Mouse (Mus musculus) testis, adult 2 months (tissue): Measurements from ENCODE around the gene Kif16b. TPM values are rescaled to one million over a fixed set of nuclear protein-coding genes. Genes with fewer than 3 reads are reported as not detected.

Source experiments
- H3K27ac ChIP-seq: fragments of 200-500 bp; 2 replicates; pipeline ENCODE4 v1.5.1; 2012; ENCODE audit warnings: low read depth, low read length; ENCODE audit not compliant: control insufficient read depth, insufficient read depth
- H3K27me3 ChIP-seq: fragments of 200-500 bp; 2 replicates; pipeline ENCODE4 v1.6.1; 2012; ENCODE audit warnings: mild to moderate bottlenecking, low read length, moderate library complexity; ENCODE audit not compliant: control insufficient read depth, insufficient read depth
- H3K36me3 ChIP-seq: fragments of 200-500 bp; 2 replicates; pipeline ENCODE4 v1.6.1; 2012; ENCODE audit warnings: mild to moderate bottlenecking, low read length; ENCODE audit not compliant: control insufficient read depth, insufficient read depth
- H3K4me1 ChIP-seq: fragments of 200-500 bp; 2 replicates; pipeline ENCODE4 v1.6.1; 2012; ENCODE audit warnings: low read length; ENCODE audit not compliant: control insufficient read depth, insufficient read depth
- H3K4me3 ChIP-seq: fragments of 200-500 bp; 2 replicates; pipeline ENCODE4 v1.5.1; 2012; ENCODE audit warnings: low read depth, mild to moderate bottlenecking, low read length, moderate library complexity, mixed read lengths; ENCODE audit not compliant: control insufficient read depth
- CTCF ChIP-seq: fragments of 200-500 bp; IDR thresholded peaks from 2 replicates; pipeline ENCODE4 v1.5.1; 2012; ENCODE audit warnings: low read depth, mild to moderate bottlenecking, inconsistent platforms, low read length, moderate library complexity; ENCODE audit not compliant: control insufficient read depth, insufficient read depth, insufficient replicate concordance
- POLR2A ChIP-seq: fragments of 200-500 bp; IDR thresholded peaks from 2 replicates; pipeline ENCODE4 v1.6.1; 2012; ENCODE audit warnings: low read depth, mild to moderate bottlenecking, inconsistent platforms, low read length, moderate library complexity; ENCODE audit not compliant: control insufficient read depth
- polyA plus RNA-seq: library from polyadenylated mRNA; depleted of rRNA; stranded (reverse); fragments of >200 nt; gene quantifications from 2 replicates; pipeline ENCODE4 v1.2.3, GENCODE M21; 2012

Gene Kif16b
- polyA plus RNA-seq, 1 experiment: 11.9 TPM

DNA sequence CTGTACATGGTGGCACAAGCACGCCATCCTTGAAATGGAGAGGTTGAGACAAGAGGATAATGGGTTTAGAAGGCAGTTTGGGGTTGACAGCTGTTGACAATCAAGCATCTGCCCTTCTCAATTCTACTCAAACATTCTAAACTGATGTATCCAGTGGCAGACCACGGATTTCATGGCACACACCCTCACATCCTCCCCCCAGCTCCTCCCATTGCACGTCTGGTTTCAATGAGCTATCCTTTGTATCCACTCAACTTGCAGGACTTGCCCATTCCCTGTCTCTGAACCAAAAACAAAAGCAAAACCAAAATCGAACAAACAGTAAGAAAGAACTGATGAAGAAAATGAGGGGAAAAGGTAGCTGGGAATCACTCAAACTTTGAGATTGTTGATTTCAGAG is 183.7 kb downstream of the Kif16b start:
- Histone ChIP-seq H3K4me3 (no peak overlapping the region), H3K27me3 (no peaks in the 10 kb centered on the region), H3K27ac (no peak overlapping the region), H3K4me1 (no peaks in the 10 kb centered on the region), H3K36me3 (no peaks in the 10 kb centered on the region)
- TF ChIP-seq POLR2A: no peak
- TF ChIP-seq CTCF: no peak

DNA sequence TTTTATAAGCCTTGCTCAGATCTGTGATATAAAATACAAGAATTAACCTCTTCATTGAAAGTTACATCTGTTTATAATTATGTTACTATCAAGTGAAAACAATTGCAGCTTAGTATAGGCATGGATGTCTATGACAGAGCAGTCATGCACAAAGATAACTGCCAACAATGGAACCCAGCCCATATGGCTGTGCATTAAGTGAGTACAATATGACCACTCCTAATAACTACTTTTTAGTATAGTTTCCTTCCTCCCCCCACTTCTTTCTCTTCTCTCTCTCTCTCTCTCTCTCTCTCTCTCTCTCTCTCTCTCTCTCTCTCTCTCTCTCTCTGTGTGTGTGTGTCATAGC is 185.4 kb downstream of the Kif16b start:
- H3K4me3 ChIP-seq: no peak overlapping the region
- TF ChIP-seq CTCF (no peak), POLR2A (no peak)
- no peaks in the 10 kb centered on the region for H3K36me3 ChIP-seq
- H3K27ac ChIP-seq: no peak overlapping the region
- no peaks in the 10 kb centered on the region for H3K27me3 ChIP-seq
- no peaks in the 10 kb centered on the region for H3K4me1 ChIP-seq

DNA sequence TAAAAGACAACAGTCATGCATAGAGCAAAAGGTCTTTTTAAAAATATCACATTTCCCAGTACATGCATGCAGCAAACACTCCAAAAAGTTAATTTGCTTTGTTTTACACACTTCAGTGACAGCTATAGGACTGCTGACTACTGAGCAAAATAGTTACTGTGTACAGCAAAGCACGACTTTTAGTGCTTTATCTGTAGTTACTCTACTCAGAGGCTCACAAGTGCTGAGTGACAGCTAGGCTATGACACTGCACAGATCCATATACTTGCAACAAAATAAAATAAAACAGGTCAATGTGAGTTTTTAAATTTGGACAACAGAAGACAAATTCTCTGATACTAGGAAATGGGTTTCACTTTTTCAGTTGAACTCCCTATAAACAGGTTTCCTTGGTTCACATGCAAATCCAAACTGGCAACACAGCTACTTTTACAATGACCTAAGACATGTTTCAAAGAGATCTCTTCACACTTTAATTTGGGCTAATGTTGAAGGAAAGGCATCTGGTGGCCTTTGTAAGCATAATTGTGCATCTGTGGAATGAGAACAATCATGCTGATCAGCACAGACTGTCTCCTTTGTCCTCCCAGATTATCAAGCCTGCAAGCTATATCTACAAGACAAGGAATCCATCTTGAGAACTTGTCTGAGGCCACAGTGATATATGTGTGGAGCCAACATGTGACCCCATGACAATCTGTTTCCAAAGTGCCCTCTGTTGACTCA is 186.0 kb downstream of the Kif16b start:
- H3K27ac ChIP-seq: no peak overlapping the region
- H3K27me3 ChIP-seq: no peaks in the 10 kb centered on the region
- TF ChIP-seq POLR2A (no peak), CTCF (no peak)
- H3K36me3 ChIP-seq: no peaks in the 10 kb centered on the region
- no peak overlapping the region for H3K4me3 ChIP-seq
- no peaks in the 10 kb centered on the region for H3K4me1 ChIP-seq

DNA sequence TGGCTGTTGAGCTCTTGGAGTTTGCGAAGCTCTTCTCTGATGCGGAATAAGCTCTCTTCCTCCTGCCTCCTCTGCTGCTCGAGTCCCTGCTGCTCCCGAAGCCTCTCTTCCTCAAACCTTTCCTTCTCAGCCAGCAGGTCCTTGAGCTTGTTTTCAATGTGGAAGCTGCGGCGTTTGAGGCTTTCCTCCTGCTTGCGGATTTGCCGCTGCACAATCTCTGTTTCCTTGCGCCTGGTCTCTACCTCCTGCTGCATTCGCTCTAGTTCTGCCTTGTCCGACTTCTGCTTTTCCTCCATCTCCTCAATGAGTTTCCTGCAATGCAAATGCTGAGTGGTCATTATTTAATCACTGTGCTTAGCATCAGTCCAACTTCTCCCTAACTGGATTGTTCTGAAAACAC is 188.6 kb downstream of the Kif16b start:
- Histone ChIP-seq H3K27me3 (no peaks in the 10 kb centered on the region), H3K36me3 (no peaks in the 10 kb centered on the region), H3K27ac (no peak overlapping the region), H3K4me1 (no peaks in the 10 kb centered on the region), H3K4me3 (no peak overlapping the region)
- no peak for TF ChIP-seq CTCF
- TF ChIP-seq POLR2A: no peak

DNA sequence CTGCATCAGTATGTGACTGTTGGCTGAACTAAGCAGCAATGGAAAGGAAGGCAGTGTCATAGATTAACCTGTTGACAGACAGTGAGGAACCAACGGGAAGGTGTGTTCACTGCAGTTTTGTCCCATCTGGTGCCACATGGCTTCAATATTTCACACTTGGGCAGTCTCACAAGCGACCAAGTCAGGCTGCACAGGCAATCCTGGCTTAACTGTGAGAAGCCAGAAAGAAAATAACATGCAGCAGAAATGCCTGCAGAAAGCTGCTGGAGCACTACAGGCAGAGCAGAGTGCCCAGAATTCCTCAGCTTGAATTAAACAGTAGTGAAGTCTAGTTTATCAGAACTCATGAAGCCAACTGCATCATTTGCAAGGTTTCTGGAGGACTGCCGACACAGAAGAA is 192.0 kb downstream of the Kif16b start:
- TF ChIP-seq CTCF (no peak), POLR2A (no peak)
- no peak overlapping the region for H3K4me3 ChIP-seq
- H3K27ac ChIP-seq: no peak overlapping the region
- H3K36me3 ChIP-seq: no peaks in the 10 kb centered on the region
- H3K27me3 ChIP-seq: no peaks in the 10 kb centered on the region
- no peaks in the 10 kb centered on the region for H3K4me1 ChIP-seq

DNA sequence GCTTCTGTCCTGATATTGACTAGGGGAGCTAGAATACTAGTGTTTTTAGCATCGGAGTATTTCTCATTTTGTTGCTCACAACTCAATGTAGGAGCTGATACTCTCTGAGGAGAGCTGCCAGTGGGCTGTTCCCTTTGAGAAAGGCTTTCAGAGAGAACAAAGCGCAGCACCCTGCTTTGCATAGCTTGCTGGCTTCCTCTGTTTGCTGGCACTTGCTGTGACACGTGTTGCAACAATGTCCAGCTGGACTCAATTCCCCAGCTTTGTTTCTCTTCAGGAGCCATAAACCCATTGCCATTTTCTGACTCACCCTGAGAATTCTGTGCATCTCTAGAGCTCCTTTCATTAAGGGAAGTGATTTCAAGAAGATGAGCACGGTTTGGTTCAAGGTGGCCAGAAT is 200.6 kb downstream of the Kif16b start:
- no peaks in the 10 kb centered on the region for H3K36me3 ChIP-seq
- H3K4me3 ChIP-seq: no peak overlapping the region
- TF ChIP-seq POLR2A (no peak), CTCF (no peak)
- H3K27me3 ChIP-seq: no peaks in the 10 kb centered on the region
- no peak overlapping the region for H3K27ac ChIP-seq
- H3K4me1 ChIP-seq: no peaks in the 10 kb centered on the region

DNA sequence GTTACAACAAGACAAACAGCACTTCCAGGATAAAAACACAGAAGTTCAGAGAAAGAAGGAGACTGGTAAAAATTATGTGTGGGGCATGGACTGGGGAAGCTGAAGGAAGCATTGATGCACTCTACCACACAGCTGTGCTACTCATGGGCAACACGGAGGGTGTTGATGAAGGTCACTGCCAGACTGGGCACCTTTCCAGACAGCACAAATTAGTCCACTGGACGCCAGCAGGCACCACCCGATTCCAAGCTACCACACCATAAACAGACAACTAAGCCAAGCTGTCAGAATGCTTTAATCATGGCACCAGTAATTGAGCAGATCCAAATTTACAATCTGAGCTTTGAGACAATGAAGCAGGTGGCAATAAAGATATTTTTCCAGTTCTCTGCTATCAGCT is 202.7 kb downstream of the Kif16b start:
- TF ChIP-seq CTCF (no peak), POLR2A (no peak)
- no peaks in the 10 kb centered on the region for H3K27me3 ChIP-seq
- no peak overlapping the region for H3K27ac ChIP-seq
- no peaks in the 10 kb centered on the region for H3K4me1 ChIP-seq
- no peaks in the 10 kb centered on the region for H3K36me3 ChIP-seq
- H3K4me3 ChIP-seq: no peak overlapping the region
